Mouse (Mus musculus): ENCODE data around the gene Adra1b. TPM values are rescaled to one million over a fixed set of nuclear protein-coding genes. Genes with fewer than 3 reads are reported as not detected.

The Adra1b gene
- polyA plus RNA-seq, 1 experiment from 2014 or later: 3.9 TPM

DNA sequence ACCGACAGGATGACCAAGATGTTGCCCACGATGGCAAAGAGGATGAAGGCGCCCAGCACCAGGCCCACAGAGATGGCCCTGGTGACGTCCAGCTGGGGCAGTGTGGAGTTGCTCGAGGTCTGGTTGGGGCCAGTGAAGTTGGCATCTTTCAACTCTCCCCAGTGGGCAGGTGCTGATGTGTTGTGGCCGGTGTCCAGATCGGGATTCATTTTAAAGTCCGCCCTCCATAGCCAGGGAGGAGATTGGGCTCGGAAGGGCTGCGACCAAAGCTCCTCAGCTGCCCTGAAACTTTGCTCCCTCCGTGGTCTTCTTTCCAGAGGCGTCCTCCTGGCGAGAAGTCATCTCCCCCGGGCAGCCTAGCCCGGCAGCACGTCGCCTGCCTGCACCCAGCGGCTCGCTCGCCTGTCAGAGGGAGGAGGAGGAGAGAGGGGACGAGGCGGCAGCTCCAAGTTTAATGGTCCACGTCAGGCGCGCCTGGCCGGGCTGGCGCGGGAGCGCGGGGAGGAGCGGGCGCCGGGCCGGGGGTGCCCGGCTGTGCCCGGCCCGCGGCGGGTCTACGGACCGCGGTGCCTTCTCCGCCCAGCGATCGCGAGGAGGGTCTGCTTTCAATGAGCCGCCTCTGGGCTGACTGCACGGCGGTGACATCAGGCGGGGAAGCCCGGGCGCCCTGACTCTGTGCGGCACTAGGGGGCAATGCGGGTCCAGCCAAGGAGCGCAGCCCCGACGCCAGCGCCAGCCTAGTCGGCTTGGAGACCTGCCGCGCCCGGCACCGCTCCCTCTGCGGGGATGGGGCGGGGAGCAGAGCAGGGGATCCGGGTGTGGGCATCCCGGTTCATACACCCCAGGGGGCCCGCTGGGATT lies 64.9 kb downstream of the Adra1b start:
- H3K27me3 ChIP-seq: peaks cover 21% of the 10 kb centered on the region
- H3K36me3 ChIP-seq: no peaks in the 10 kb centered on the region
- H3K9me3 ChIP-seq: no peaks in the 10 kb centered on the region
- peak overlapping the region; percentile 68 for H3K27ac ChIP-seq (replicated peaks)
- 5% methylated on average over 64 of the region's 68 CpGs for WGBS
- H3K4me3 ChIP-seq: peak overlapping the region; percentile 59
- H3K4me1 ChIP-seq (replicated peaks): 0 out of 2 replicates have a peak, but pooled peaks cover 13% of the 10 kb centered on the region
- H3K4me2 ChIP-seq: peak overlapping the region; percentile 75
- ATAC-seq (ENCODE audit: low read depth): peak; percentile 98
- H3K9ac ChIP-seq: peak overlapping the region; percentile 74

DNA sequence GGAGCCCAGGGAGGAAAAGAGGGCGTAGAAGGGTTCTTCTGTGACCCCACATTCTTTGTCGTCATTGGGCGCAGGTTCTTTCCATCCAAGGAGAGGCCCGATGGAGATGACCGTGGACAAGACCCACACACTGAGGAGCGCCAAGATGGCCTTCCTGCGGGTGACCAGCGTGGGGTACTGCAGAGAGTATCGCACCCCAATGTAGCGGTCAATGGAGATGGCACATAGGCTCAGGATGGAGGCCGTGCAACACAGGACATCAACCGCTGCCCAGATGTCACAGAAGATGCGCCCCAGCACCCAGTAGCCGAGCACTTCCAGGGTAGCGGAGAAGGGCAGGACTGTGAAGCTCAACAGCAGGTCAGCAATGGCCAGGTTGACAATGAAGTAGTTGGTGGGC lies 65.6 kb downstream of the Adra1b start:
- H3K4me3 ChIP-seq: peak overlapping the region; percentile 59
- H3K27me3 ChIP-seq: peaks cover 21% of the 10 kb centered on the region
- WGBS: 94% methylated on average over 15 of the region's 15 CpGs
- no peak; the same call in 1 of the 2 replicates for ATAC-seq (ENCODE audit: low read depth)
- no peaks in the 10 kb centered on the region for H3K9me3 ChIP-seq
- no peaks in the 10 kb centered on the region for H3K36me3 ChIP-seq
- 0 out of 2 replicates have a peak, but pooled peaks cover 13% of the 10 kb centered on the region for H3K4me1 ChIP-seq (replicated peaks)
- H3K4me2 ChIP-seq: peak overlapping the region; percentile 75
- H3K9ac ChIP-seq: no peak overlapping the region
- H3K27ac ChIP-seq (replicated peaks): no peak overlapping the region

GRCm38 (mm10) chr11:43834531-43834930 lies 66.5 kb downstream of the Adra1b start:
- 0 out of 2 replicates have a peak, but pooled peaks cover 13% of the 10 kb centered on the region for H3K4me1 ChIP-seq (replicated peaks)
- WGBS: 68% methylated on average over 11 of the region's 11 CpGs
- no peak overlapping the region for H3K27ac ChIP-seq (replicated peaks)
- peak overlapping the region; percentile 12; the same call in 1 of the 2 replicates for H3K4me3 ChIP-seq
- no peaks in the 10 kb centered on the region for H3K9me3 ChIP-seq
- no peaks in the 10 kb centered on the region for H3K36me3 ChIP-seq
- peaks cover 21% of the 10 kb centered on the region for H3K27me3 ChIP-seq
- ATAC-seq (ENCODE audit: low read depth): no peak
- peak overlapping the region; percentile 15 for H3K4me2 ChIP-seq
- no peak overlapping the region for H3K9ac ChIP-seq

GRCm38 (mm10) chr11:43831530-43831929 lies 69.5 kb downstream of the Adra1b start:
- Histone ChIP-seq H3K4me2 (no peak overlapping the region), H3K36me3 (no peaks in the 10 kb centered on the region), H3K9ac (no peak overlapping the region), H3K27me3 (peaks cover 13% of the 10 kb centered on the region), H3K9me3 (no peaks in the 10 kb centered on the region), H3K27ac (replicated peaks) (no peak overlapping the region), H3K4me3 (no peak overlapping the region), H3K4me1 (replicated peaks) (0 out of 2 replicates have a peak, but pooled peaks cover 9% of the 10 kb centered on the region)
- WGBS: 74% methylated on average over 4 of the region's 4 CpGs
- ATAC-seq (ENCODE audit: low read depth): no peak

GRCm38 (mm10) chr11:43826769-43827168 lies 74.2 kb downstream of the Adra1b start:
- Histone ChIP-seq H3K9ac (no peak overlapping the region), H3K27me3 (no peaks in the 10 kb centered on the region), H3K27ac (replicated peaks) (no peak overlapping the region), H3K36me3 (no peaks in the 10 kb centered on the region), H3K4me3 (no peak overlapping the region), H3K4me2 (no peak overlapping the region), H3K4me1 (replicated peaks) (no peaks in the 10 kb centered on the region), H3K9me3 (no peaks in the 10 kb centered on the region)
- no peak for ATAC-seq (ENCODE audit: low read depth)
- 94% methylated on average over 4 of the region's 4 CpGs for WGBS

DNA sequence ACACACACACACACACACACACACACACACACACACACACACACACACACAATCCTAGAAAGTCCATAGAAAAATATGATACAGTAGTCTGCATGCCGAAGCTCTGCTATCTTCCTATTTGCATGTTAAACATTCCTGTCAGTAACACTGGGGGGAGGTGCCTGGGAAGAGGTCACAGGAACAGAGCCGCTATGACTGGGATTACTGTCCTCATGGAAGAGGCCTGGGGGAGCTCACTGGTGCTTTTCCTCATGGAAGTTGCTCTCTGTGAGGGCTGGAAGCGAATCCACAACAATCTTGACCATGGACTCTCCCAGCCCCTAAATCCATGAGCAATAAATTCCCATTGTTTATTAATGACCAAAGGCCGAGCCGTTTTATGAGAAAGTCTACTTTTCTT lies 77.7 kb downstream of the Adra1b start:
- Histone ChIP-seq H3K4me1 (replicated peaks) (no peaks in the 10 kb centered on the region), H3K27me3 (no peaks in the 10 kb centered on the region), H3K9me3 (no peaks in the 10 kb centered on the region), H3K27ac (replicated peaks) (no peak overlapping the region), H3K36me3 (no peaks in the 10 kb centered on the region), H3K4me2 (no peak overlapping the region), H3K9ac (no peak overlapping the region), H3K4me3 (no peak overlapping the region)
- 56% methylated on average over 5 of the region's 5 CpGs for WGBS
- ATAC-seq (ENCODE audit: low read depth): no peak

- H3K4me2 ChIP-seq: no peak overlapping the region
- H3K4me3 ChIP-seq: no peak overlapping the region
- H3K4me1 ChIP-seq (replicated peaks): no peaks in the 10 kb centered on the region
- no peak overlapping the region for H3K27ac ChIP-seq (replicated peaks)
- ATAC-seq (ENCODE audit: low read depth): no peak
- H3K9me3 ChIP-seq: no peaks in the 10 kb centered on the region
- H3K9ac ChIP-seq: no peak overlapping the region
- 87% methylated on average over 11 of the region's 11 CpGs for WGBS
- no peaks in the 10 kb centered on the region for H3K36me3 ChIP-seq
- no peaks in the 10 kb centered on the region for H3K27me3 ChIP-seq
Measured at GRCm38 (mm10) chr11:43820552-43821460, 80.2 kb downstream of the Adra1b start.

DNA sequence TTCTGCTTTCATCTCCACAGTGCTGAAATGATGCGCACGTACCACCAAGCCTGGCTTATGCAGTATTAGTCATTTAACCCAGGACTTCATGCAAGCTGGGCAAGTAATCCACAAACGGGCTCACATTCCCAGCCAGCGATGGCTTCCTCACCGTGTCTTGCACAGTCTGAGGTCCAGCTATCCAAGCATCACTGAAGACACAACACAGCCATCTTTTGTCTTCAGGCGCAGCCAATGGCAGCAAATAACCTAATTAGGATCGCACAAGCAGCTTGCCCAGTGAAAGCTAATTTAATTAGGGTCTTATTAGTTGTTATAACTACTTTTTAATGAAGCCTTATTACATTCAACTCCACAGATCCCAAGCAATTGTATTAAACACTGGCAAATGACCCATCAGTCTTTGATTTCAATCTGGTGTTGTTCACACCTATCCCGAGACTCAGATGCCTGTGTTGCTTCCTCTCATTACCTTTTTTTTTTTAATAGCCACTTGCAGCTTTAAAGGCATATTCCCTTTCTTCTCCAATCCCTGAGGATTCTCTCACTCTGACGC lies 83.6 kb downstream of the Adra1b start:
- no peak overlapping the region for H3K27ac ChIP-seq (replicated peaks)
- no peak for ATAC-seq (ENCODE audit: low read depth)
- no peak overlapping the region for H3K4me3 ChIP-seq
- H3K36me3 ChIP-seq: no peaks in the 10 kb centered on the region
- no peaks in the 10 kb centered on the region for H3K4me1 ChIP-seq (replicated peaks)
- WGBS: 60% methylated on average over 9 of the region's 9 CpGs
- H3K9me3 ChIP-seq: no peaks in the 10 kb centered on the region
- no peak overlapping the region for H3K9ac ChIP-seq
- H3K27me3 ChIP-seq: no peaks in the 10 kb centered on the region
- H3K4me2 ChIP-seq: no peak overlapping the region

DNA sequence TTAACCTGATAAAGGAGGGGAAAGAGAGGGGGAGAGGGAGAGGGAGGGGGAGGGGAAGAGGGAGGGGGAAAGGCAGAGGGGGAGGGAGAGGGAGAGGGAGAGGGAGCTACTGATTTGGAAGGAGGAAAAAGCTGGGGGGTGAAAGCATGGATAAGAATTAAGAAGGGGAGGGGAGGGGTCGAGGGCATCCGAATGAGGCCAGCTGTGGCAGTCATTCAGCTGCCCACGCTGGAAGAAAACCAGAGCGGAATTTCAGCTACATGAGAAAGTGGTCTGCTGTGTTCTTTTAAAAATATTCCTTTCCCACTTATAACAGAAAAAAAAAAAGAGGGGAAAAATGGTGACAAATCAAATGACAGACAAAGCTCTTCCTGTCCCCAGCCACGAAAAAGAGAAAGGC lies 88.5 kb downstream of the Adra1b start:
- Histone ChIP-seq H3K4me1 (replicated peaks) (peaks cover 7% of the 10 kb centered on the region; the same call in 1 of the 2 replicates), H3K9ac (no peak overlapping the region), H3K36me3 (no peaks in the 10 kb centered on the region), H3K4me3 (no peak overlapping the region), H3K4me2 (no peak overlapping the region), H3K27me3 (no peaks in the 10 kb centered on the region), H3K9me3 (no peaks in the 10 kb centered on the region), H3K27ac (replicated peaks) (no peak overlapping the region)
- ATAC-seq (ENCODE audit: low read depth): no peak
- 66% methylated on average over 5 of the region's 5 CpGs for WGBS

DNA sequence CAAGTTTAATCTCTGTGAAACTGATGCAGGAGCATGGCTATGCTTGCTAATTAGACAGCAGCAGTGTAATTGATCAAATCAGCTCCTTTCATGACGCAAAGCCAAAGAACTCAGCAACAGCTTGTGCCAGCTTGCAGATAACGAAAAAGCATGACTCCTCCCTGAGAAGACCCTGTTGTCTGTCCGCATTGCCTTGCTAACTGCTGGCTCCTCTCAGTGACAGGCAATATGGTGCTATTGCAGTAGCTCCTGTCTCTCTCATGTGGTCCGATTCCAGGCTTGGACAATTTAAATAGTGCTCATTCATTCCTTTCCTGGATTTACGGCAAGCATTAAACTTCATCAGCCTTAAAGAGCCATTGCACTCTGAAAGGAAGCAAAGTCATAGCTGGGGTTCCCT lies 93.3 kb downstream of the Adra1b start:
- H3K9me3 ChIP-seq: no peaks in the 10 kb centered on the region
- no peaks in the 10 kb centered on the region for H3K36me3 ChIP-seq
- no peak overlapping the region for H3K9ac ChIP-seq
- 41% methylated on average over 5 of the region's 5 CpGs for WGBS
- no peak for ATAC-seq (ENCODE audit: low read depth)
- H3K27me3 ChIP-seq: no peaks in the 10 kb centered on the region
- no peak overlapping the region for H3K4me3 ChIP-seq
- no peak overlapping the region for H3K4me2 ChIP-seq
- H3K4me1 ChIP-seq (replicated peaks): peaks cover 9% of the 10 kb centered on the region; the same call in 1 of the 2 replicates
- H3K27ac ChIP-seq (replicated peaks): no peak overlapping the region

DNA sequence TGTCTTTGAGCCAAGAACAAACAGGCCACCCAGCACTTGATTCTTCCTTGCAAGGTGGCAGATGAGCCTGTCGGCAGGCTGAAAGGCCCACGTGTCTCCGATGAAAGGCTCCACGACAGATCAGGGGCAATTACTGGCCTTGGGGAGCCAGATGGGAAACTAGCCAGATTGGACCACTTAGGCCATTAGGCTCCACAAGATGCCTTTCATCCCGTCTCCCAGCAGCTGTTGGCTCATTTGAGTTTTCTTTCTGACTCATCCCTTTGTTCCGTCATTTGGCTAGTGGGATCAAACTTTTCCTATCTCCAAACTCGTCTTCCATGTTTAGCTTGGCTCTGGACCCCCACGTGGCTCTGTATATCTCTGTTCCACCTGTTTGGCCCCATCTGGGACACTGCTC lies 105.0 kb downstream of the Adra1b start:
- H3K9me3 ChIP-seq: no peaks in the 10 kb centered on the region
- ATAC-seq (ENCODE audit: low read depth): no peak
- H3K27ac ChIP-seq (replicated peaks): no peak overlapping the region
- no peak overlapping the region for H3K4me2 ChIP-seq
- H3K4me1 ChIP-seq (replicated peaks): no peaks in the 10 kb centered on the region
- no peak overlapping the region for H3K4me3 ChIP-seq
- WGBS: 27% methylated on average over 8 of the region's 8 CpGs
- H3K9ac ChIP-seq: no peak overlapping the region
- H3K27me3 ChIP-seq: no peaks in the 10 kb centered on the region
- no peaks in the 10 kb centered on the region for H3K36me3 ChIP-seq

- ATAC-seq (ENCODE audit: low read depth): no peak
- H3K4me1 ChIP-seq (replicated peaks): no peaks in the 10 kb centered on the region
- H3K9ac ChIP-seq: no peak overlapping the region
- no peaks in the 10 kb centered on the region for H3K9me3 ChIP-seq
- WGBS: 86% methylated on average over 6 of the region's 6 CpGs
- H3K27me3 ChIP-seq: no peaks in the 10 kb centered on the region
- no peaks in the 10 kb centered on the region for H3K36me3 ChIP-seq
- H3K4me3 ChIP-seq: no peak overlapping the region
- no peak overlapping the region for H3K4me2 ChIP-seq
- no peak overlapping the region for H3K27ac ChIP-seq (replicated peaks)
Measured at GRCm38 (mm10) chr11:43790446-43790845, 110.6 kb downstream of the Adra1b start.
